Comparison of ENCODE assay signal across 10 mouse cellular contexts in genomic region chr5:148236616-148237015, GRCm38 (mm10).
DNase-seq lines count a peak whose midpoint lies in the region.
"Had no signal": no experiment of that assay in that cellular context is flagged by ENCODE, and none has a peak within 500 bp of the region (broad histone marks: within the 10 kb centered on the region; RNA-seq: fewer than 3 reads in every experiment).

No protein-coding gene starts in this region.

- peak; percentile 19 to 33 for DNase-seq in cerebellum, postnatal 36 days
- no peak for DNase-seq in cerebellum, adult 9-10 months
- DNase-seq in kidney, postnatal 4 days, result peak; percentile 41 to 45
- DNase-seq in kidney, adult 11 months, result no peak
- DNase-seq in A20 (ENCODE audit: low read depth, low spot score) (peak; percentile 52), adipocyte (ENCODE audit: low spot score) (no peak)
- peak; percentile 35 for DNase-seq in embryo, embryonic 10.5 days (ENCODE audit: low spot score)
- DNase-seq in left cerebral cortex, adult 8-10 months (ENCODE audit: low spot score in 2 of 2), result no peak
- DNase-seq: heart, postnatal 36 days; layer of hippocampus, adult 9-11 months had no signal

Comparison
In these comparisons a context has a peak if more than half of its experiments do, and no peak if none do; other contexts are left out.
1. DNase-seq: peak in cerebellum, postnatal 36 days (2 of 2), kidney, postnatal 4 days (2 of 2), A20 (single experiment) and embryo, embryonic 10.5 days (single experiment); none in cerebellum, adult 9-10 months (single experiment), kidney, adult 11 months (single experiment), adipocyte (single experiment) and left cerebral cortex, adult 8-10 months (0 of 2).